Mouse (Mus musculus) limb, embryonic 15.5 days (tissue): ENCODE measurements around the gene Fam174b. TPM values are rescaled to one million over a fixed set of nuclear protein-coding genes. Genes with fewer than 3 reads are reported as not detected.

ENCODE experiments used
- ATAC-seq: fragments of 200-750 bp; cut with Nextera tagmentation; 2 replicates; pipeline ENCODE4 v1.8.0; 2017; ENCODE audit warnings: low read depth, moderate TSS enrichment; ENCODE audit not compliant: insufficient number of reproducible peaks, low FRiP score, low TSS enrichment
- H3K27ac ChIP-seq: fragments of 300-500 bp; sonication (generic); 2 replicates; pipeline ENCODE4 v1.5.1; 2015; ENCODE audit warnings: moderate library complexity, mild to moderate bottlenecking, inconsistent platforms
- H3K27me3 ChIP-seq: fragments of 300-500 bp; sonication (generic); 2 replicates; pipeline ENCODE4 v1.6.1; 2015; ENCODE audit warnings: inconsistent platforms
- H3K36me3 ChIP-seq: fragments of 300-500 bp; sonication (generic); 2 replicates; pipeline ENCODE4 v1.6.1; 2015; ENCODE audit warnings: inconsistent platforms
- H3K4me1 ChIP-seq: fragments of 300-500 bp; sonication (generic); 2 replicates; pipeline ENCODE4 v1.6.1; 2015; ENCODE audit warnings: inconsistent platforms
- H3K4me2 ChIP-seq: fragments of 300-500 bp; sonication (generic); 2 replicates; pipeline ENCODE4 v1.6.1; 2015; ENCODE audit warnings: mild to moderate bottlenecking, inconsistent platforms
- H3K4me3 ChIP-seq: fragments of 300-500 bp; sonication (generic); 2 replicates; pipeline ENCODE4 v1.5.1; 2015; ENCODE audit warnings: mild to moderate bottlenecking, inconsistent platforms
- H3K9ac ChIP-seq: fragments of 300-500 bp; sonication (generic); 2 replicates; pipeline ENCODE4 v1.6.1; 2015; ENCODE audit warnings: inconsistent platforms
- H3K9me3 ChIP-seq: fragments of 300-500 bp; sonication (generic); 2 replicates; pipeline ENCODE4 v1.6.1; 2016; ENCODE audit warnings: inconsistent platforms
- WGBS: fragments of 180-500 bp; shearing (Covaris S2); methylation state at CpG from one replicate; pipeline ENCODE4 v1.1.7; 2015; 5-methylcytosine and 5-hydroxymethylcytosine counted together
- polyA plus RNA-seq: library from polyadenylated mRNA; unstranded; fragments of >200 nt; fragmentation: Nextera tagmentation; extraction: Ambion mirVana; gene quantifications from 2 replicates; pipeline ENCODE4 v1.2.1, GENCODE M21; 2015

Fam174b gene
- polyA plus RNA-seq, 1 experiment from 2014 or later, result 40.9 TPM

- Histone ChIP-seq H3K4me3 (no peak overlapping the region), H3K4me1 (peaks cover 4% of the 10 kb centered on the region; the same call in 1 of the 2 replicates), H3K27me3 (no peaks in the 10 kb centered on the region), H3K9me3 (no peaks in the 10 kb centered on the region), H3K9ac (no peak overlapping the region), H3K36me3 (no peaks in the 10 kb centered on the region), H3K27ac (no peak overlapping the region), H3K4me2 (no peak overlapping the region)
- no peak for ATAC-seq
- 60% methylated on average over 10 of the region's 10 CpGs for WGBS
These were observed 9.6 kb upstream of the Fam174b start for GRCm38 (mm10) chr7:73730430-73731022.

GRCm38 (mm10) chr7:73736046-73736445, 4.1 kb upstream of the Fam174b start:
- 78% methylated on average over 2 of the region's 2 CpGs for WGBS
- Histone ChIP-seq H3K4me2 (no peak overlapping the region), H3K4me3 (no peak overlapping the region), H3K36me3 (no peaks in the 10 kb centered on the region), H3K4me1 (peaks cover 7% of the 10 kb centered on the region), H3K9ac (no peak overlapping the region), H3K9me3 (no peaks in the 10 kb centered on the region), H3K27me3 (peaks cover 19% of the 10 kb centered on the region), H3K27ac (no peak overlapping the region)
- no peak for ATAC-seq

GRCm38 (mm10) chr7:73741392-73741791, 1.3 kb downstream of the Fam174b start:
- H3K27me3 ChIP-seq, result peaks cover 28% of the 10 kb centered on the region
- peak overlapping the region; percentile 99 for H3K4me2 ChIP-seq
- peaks cover 24% of the 10 kb centered on the region for H3K4me1 ChIP-seq
- no peaks in the 10 kb centered on the region for H3K36me3 ChIP-seq
- H3K9me3 ChIP-seq, result no peaks in the 10 kb centered on the region
- 0 out of 2 replicates have a peak overlapping the region, but pooled peaks have one; percentile 12 for H3K27ac ChIP-seq
- peak overlapping the region; percentile 67 for H3K4me3 ChIP-seq
- ATAC-seq, result no peak
- 21% methylated on average over 5 of the region's 5 CpGs for WGBS
- H3K9ac ChIP-seq, result no peak overlapping the region

- WGBS, result 40% methylated on average over 6 of the region's 6 CpGs
- ATAC-seq, result no peak
- Histone ChIP-seq H3K4me3 (peak overlapping the region; percentile 67), H3K27me3 (peaks cover 28% of the 10 kb centered on the region), H3K9me3 (no peaks in the 10 kb centered on the region), H3K4me2 (peak overlapping the region; percentile 99), H3K36me3 (no peaks in the 10 kb centered on the region), H3K9ac (no peak overlapping the region), H3K4me1 (peaks cover 26% of the 10 kb centered on the region), H3K27ac (no peak overlapping the region)
These were observed 1.7 kb downstream of the Fam174b start for GRCm38 (mm10) chr7:73741841-73742240.

- Histone ChIP-seq H3K27me3 (peaks cover 28% of the 10 kb centered on the region), H3K27ac (no peak overlapping the region), H3K4me3 (no peak overlapping the region), H3K9ac (no peak overlapping the region), H3K4me1 (peaks cover 29% of the 10 kb centered on the region), H3K4me2 (no peak overlapping the region), H3K9me3 (no peaks in the 10 kb centered on the region), H3K36me3 (no peaks in the 10 kb centered on the region)
- 77% methylated on average over 8 of the region's 8 CpGs for WGBS
- ATAC-seq, result no peak
These were observed 3.0 kb downstream of the Fam174b start for GRCm38 (mm10) chr7:73743144-73743543.

- Histone ChIP-seq H3K9me3 (no peaks in the 10 kb centered on the region), H3K4me2 (no peak overlapping the region), H3K36me3 (no peaks in the 10 kb centered on the region), H3K4me3 (no peak overlapping the region), H3K27ac (no peak overlapping the region), H3K9ac (no peak overlapping the region), H3K27me3 (peaks cover 26% of the 10 kb centered on the region), H3K4me1 (peaks cover 29% of the 10 kb centered on the region)
- ATAC-seq, result no peak
- 83% methylated on average over 10 of the region's 10 CpGs for WGBS
These were observed 3.8 kb downstream of the Fam174b start for GRCm38 (mm10) chr7:73743831-73744370.

- WGBS, result 41% methylated on average over 5 of the region's 5 CpGs
- Histone ChIP-seq H3K27me3 (peaks cover 9% of the 10 kb centered on the region), H3K27ac (no peak overlapping the region), H3K9me3 (no peaks in the 10 kb centered on the region), H3K36me3 (no peaks in the 10 kb centered on the region), H3K4me3 (no peak overlapping the region), H3K9ac (no peak overlapping the region), H3K4me2 (no peak overlapping the region), H3K4me1 (peaks cover 28% of the 10 kb centered on the region)
- no peak for ATAC-seq
These were observed 5.8 kb downstream of the Fam174b start for GRCm38 (mm10) chr7:73745903-73746302.

GRCm38 (mm10) chr7:73746836-73747235, 6.7 kb downstream of the Fam174b start:
- no peak overlapping the region for H3K4me2 ChIP-seq
- H3K27ac ChIP-seq, result no peak overlapping the region
- peaks cover 2% of the 10 kb centered on the region; the same call in 1 of the 2 replicates for H3K27me3 ChIP-seq
- H3K9me3 ChIP-seq, result no peaks in the 10 kb centered on the region
- H3K9ac ChIP-seq, result no peak overlapping the region
- peaks cover 19% of the 10 kb centered on the region for H3K4me1 ChIP-seq
- ATAC-seq, result no peak
- H3K36me3 ChIP-seq, result no peaks in the 10 kb centered on the region
- no peak overlapping the region for H3K4me3 ChIP-seq
- 66% methylated on average over 4 of the region's 4 CpGs for WGBS

- H3K27me3 ChIP-seq, result no peaks in the 10 kb centered on the region
- H3K27ac ChIP-seq, result no peak overlapping the region
- no peaks in the 10 kb centered on the region for H3K9me3 ChIP-seq
- H3K4me3 ChIP-seq, result no peak overlapping the region
- no peak overlapping the region for H3K9ac ChIP-seq
- peaks cover 16% of the 10 kb centered on the region for H3K4me1 ChIP-seq
- no peak overlapping the region for H3K4me2 ChIP-seq
- H3K36me3 ChIP-seq, result no peaks in the 10 kb centered on the region
- no peak for ATAC-seq
- WGBS, result 76% methylated on average over 3 of the region's 3 CpGs
These were observed 7.4 kb downstream of the Fam174b start for GRCm38 (mm10) chr7:73747531-73747930.

GRCm38 (mm10) chr7:73748437-73749108, 8.5 kb downstream of the Fam174b start:
- H3K27me3 ChIP-seq, result no peaks in the 10 kb centered on the region
- no peaks in the 10 kb centered on the region for H3K36me3 ChIP-seq
- ATAC-seq, result no peak
- WGBS, result 87% methylated on average over 5 of the region's 5 CpGs
- H3K9me3 ChIP-seq, result no peaks in the 10 kb centered on the region
- H3K4me1 ChIP-seq, result peaks cover 16% of the 10 kb centered on the region
- H3K4me2 ChIP-seq, result no peak overlapping the region
- no peak overlapping the region for H3K9ac ChIP-seq
- no peak overlapping the region for H3K27ac ChIP-seq
- no peak overlapping the region for H3K4me3 ChIP-seq

GRCm38 (mm10) chr7:73749339-73749738, 9.2 kb downstream of the Fam174b start:
- H3K4me2 ChIP-seq, result no peak overlapping the region
- H3K36me3 ChIP-seq, result no peaks in the 10 kb centered on the region
- no peak overlapping the region for H3K27ac ChIP-seq
- 88% methylated on average over 2 of the region's 2 CpGs for WGBS
- peaks cover 16% of the 10 kb centered on the region for H3K4me1 ChIP-seq
- no peak overlapping the region for H3K9ac ChIP-seq
- H3K4me3 ChIP-seq, result no peak overlapping the region
- no peaks in the 10 kb centered on the region for H3K9me3 ChIP-seq
- no peak for ATAC-seq
- H3K27me3 ChIP-seq, result no peaks in the 10 kb centered on the region

GRCm38 (mm10) chr7:73749983-73750382, 9.9 kb downstream of the Fam174b start:
- Histone ChIP-seq H3K4me3 (no peak overlapping the region), H3K36me3 (no peaks in the 10 kb centered on the region), H3K9ac (no peak overlapping the region), H3K27ac (no peak overlapping the region), H3K4me1 (peaks cover 18% of the 10 kb centered on the region), H3K9me3 (no peaks in the 10 kb centered on the region), H3K27me3 (no peaks in the 10 kb centered on the region), H3K4me2 (no peak overlapping the region)
- WGBS, result 84% methylated on average over 7 of the region's 7 CpGs
- no peak for ATAC-seq
